Mouse (Mus musculus) brain, embryonic 18.5 days (tissue): ENCODE measurements around the gene Mast3.

ENCODE experiments used
- DNase-seq: peaks from one replicate; pipeline ENCODE4 v3.0.0-alpha.2; 2012; ENCODE audit warnings: low read depth, low spot score

Gene Mast3

DNA sequence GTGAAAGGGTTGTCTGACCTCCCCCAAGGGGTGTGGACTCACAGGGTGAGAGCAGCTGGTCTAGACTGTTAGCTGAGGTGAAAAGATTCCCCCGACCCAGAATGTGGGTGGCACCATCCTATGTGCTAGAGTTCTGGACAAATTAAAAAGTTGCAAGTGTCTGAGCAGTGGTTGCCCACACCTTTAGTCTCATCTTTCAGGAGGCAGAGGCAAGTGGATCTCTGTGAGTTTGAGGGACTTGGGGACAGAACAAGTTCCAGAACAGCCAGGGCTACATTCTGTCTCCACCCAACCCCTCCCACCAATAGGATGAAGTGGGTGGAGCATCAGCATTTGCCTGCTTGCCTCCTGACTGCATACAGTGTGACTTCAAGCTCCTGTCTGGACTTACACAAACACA lies 42.7 kb downstream of the Mast3 start:
- DNase-seq = no peak

GRCm38 (mm10) chr8:70760775-70761406 lies 44.0 kb downstream of the Mast3 start, which contains the start of gene Mpv17l2:
Gene Mpv17l2 (minus strand): TSS chr8:70760946.
- peak; percentile 97 for DNase-seq

GRCm38 (mm10) chr8:70760350-70760749 lies 44.5 kb downstream of the Mast3 start:
- DNase-seq = no peak

DNA sequence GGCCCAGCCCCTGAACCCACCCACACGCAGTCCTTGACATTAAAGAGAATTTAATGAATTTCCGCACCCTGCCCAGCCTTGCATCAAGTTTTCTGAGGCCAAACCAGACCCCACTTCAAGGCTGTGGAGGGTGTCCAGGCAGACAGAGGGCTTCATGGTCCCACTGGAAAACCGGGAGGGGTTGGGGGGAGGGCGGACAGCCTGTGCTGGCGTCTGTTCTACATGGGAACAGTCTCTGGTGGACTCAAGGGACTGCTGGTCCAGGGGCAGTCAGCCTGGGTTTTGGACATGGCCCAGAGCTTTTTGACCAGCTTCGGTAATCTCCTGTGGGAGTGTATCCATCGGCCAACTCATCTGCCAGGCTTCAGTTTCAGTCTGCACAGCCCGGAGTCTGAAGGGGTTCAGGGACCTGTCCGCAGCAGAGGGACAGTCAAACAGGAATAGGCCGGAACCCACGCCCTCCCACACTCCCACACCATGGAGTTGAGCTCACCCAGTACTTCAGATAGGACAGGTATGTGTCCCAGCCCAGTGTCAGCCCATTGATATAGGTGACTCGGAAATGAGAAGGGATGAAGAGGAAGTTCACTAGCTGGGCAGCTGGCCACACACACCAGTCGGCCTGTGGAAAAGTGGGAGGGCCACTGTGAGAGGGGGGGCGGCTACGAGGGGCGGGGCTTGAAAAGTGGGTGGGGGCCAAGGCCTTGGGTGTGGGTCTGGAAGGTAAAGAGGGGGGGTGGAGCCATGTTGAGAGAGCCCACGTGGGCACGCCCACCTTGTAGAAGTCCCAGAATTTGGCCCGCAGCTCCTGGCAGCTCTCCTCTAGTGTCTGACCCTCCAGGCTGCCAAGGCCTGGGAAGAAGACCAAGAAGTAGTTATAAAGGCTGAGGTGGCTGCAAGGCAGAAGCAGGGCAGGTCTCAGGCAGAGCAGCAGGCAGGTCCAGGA lies 46.0 kb downstream of the Mast3 start:
- DNase-seq = no peak

DNA sequence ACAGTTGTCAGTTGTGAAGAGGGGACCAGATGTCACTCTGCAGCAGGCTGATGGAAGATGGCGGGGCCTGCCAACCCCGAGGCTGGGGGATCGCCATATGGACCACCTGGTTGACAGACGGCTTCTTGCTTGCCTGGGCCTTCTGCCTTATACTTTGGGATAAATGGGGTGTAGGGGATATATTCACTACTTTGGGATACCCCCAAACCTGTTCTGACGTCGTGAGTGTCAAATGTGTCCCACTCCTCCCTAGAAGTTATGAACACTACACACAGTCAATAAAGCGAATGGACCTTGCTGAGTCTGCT lies 46.6 kb downstream of the Mast3 start:
- DNase-seq = no peak

DNA sequence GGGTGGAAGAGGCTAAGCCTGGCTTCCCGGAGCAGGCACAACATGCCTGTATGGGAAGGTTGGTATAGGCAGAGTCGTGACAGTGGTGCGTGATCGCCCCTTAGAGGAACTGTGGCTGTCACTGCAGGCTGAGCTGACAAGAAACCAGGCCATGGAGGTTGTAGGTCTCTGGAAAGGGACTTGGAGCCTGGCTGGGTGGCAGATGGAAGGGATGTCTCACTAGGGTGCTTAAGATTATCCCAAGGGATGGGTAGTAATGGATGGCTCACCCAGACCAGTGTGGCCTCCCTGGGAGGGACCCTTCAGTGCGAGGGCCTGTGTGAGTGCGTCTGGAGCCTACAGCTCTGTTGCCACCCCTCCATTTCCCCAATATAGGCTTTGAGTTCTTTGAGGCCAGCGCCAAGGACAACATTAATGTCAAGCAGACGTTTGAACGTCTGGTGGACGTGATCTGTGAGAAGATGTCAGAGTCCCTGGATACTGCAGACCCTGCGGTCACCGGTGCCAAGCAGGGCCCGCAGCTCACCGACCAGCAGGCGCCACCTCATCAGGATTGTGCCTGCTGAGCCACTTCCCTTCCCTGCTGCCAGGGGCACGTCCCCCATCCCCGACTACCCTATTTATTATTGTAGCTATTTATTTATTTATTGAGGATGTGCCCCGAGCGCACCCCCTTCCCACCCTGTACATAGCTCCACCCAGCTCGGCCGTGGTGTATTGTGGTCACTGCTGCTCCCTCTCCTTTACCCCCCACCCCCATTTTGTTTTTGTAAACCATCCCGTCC lies 47.1 kb downstream of the Mast3 start:
- no peak for DNase-seq

DNA sequence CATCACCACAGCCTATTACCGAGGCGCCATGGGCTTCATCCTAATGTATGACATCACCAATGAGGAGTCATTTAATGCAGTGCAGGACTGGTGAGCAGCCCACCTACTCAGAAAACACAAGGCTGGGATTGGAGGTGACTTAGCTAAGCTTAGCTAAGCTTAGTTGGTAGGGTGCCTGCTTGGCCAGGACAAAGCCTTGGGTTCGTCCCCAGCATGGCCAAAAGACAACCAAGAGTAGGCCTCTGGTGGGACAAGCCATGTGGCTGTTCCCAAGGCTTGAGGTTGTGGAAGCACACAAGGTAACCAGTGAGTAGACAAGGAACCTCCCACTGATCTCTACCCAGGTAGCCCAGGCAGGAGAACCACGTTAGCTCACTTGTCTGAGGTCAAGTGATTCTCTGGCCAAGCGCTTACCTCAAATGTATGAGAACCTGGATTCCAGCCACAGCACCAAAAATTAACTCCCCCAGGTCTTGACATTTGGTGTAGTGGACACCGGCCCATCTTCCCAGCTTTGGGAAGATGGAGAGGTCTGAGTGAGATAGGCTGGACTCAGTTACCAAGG lies 48.3 kb downstream of the Mast3 start:
- DNase-seq = no peak

DNA sequence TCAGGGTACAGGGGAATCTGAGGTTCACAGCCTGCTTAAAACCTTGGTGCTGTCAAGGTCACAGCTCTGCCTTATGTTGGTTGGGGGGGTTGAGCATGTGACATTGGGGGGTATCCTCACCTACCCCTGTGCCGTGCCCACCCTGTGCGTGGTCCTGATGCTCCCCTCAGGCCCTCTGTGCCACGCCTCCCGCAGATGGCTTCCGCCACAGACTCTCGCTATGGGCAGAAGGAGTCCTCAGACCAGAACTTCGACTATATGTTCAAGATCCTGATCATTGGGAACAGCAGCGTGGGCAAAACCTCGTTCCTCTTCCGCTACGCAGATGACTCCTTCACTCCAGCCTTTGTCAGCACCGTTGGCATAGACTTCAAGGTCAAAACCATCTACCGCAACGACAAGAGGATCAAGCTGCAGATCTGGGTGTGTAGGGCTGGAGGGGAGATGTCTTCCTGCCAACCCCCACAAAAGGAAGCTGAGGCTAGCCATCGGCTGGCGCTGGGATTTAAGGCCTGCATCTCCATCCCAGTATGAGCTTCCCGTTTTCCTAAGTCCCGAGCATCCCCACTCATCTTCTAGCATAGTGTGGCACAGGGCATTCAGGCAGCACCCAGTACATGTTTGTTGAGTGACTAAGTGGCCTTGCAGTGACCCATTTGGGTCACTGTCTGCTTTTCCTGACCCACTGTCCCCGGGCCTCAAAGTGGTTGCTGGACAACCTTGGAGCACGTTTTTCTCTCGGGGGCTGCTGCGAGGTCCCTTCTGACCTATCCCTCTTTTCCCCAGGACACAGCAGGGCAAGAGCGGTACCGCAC lies 49.0 kb downstream of the Mast3 start:
- DNase-seq = no peak

DNA sequence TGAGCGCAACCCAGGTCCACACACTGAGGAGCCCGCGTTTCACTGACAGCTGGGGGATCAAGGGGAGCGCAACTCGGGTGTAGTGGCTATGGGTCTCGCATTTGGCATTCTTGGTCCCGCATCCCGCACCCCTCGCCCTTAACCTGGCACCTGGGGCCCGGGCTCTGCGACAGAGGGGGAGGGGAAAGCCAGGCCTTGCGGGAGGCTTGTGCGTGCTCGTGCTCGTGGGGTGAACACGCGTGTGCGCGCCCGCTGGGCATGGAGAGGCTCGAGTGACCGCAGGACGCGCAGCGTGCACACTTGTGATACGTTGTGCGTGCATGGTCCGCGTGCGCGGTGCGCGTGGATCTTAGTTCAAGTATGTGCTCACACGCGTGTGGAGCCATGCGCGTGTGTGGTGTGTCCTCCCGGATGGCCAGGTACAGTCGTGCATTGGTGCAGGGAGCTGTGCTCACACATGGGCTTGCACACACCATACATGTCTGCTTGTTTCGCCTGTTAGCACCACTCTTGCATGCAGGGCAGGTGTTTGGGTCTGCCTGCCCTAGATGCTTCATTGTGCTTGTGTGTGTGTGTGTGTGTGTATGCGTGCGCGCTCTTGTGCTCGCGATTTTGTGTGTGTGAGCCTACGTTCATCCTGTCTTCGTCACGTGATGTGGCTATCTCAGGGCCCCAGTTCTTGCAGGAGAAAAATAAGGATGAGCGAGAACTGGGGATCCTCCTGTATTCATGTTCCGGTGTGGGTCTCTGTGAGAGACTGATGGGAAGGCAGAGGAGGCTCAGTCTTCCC lies 49.8 kb downstream of the Mast3 start:
- peak; percentile 57 for DNase-seq

DNA sequence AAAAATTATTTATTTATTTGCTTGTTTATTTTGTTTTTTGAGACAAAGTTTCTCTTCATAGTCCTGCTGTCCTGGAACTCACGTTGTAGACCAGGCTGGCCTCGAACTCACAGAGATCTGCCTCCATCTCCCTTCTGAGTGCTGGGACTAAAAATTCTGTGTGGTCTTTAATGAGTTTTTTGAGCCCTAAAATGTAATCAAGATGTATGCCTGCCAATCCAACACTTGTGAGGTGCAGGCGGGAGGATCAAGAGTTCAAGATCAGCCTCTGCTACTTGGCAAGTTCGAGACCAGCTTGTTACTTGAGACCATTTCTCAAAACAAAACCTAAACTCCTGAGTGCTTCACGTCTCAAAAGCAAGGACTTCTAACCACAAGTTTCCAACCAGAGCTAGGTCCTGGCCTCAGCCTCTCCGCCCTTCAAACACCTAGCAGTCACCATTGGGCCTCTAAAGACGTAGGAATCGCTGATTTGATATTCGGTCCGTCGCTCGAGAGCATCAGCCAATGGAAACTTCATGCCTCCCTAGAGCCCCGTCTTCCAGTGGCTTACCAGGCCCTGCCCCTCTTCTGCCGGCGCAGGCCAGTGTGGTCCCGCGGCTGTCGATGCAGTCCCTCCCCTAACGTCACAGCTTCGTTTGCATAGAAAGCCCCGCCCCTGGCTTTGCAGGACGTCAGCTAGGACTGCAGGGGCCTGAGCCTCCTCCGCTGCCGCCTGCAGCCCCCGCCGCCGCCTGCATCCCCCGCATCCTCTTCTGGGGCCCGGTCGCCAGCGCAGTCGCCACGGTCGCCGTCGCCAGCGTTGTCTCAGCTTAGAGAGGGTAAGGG lies 50.6 kb downstream of the Mast3 start, which contains the start of gene Rab3a:
Gene Rab3a (plus strand): TSS at position 637 of the 828 bp plus-strand sequence.
- peak; percentile 96 for DNase-seq

DNA sequence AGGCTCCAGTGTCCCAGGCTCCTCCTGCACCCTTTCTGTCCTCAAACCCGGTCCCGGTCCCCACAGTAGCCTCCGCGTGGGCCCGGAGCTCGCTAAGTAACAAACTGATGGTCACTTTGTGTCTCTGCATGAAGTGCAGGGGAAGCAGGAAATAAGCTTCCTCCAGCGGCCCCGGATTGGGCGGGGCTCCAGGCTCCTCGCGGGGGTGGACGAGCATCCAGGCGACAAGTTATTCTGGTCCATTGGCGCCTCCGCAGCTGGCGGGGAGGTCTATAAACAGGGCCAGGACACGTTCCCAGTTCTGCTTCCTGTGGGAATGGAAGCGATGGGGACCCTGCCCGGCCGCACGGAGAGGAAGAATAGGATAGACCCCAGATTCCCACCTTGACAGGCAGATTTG lies 51.7 kb downstream of the Mast3 start:
- DNase-seq = no peak

DNA sequence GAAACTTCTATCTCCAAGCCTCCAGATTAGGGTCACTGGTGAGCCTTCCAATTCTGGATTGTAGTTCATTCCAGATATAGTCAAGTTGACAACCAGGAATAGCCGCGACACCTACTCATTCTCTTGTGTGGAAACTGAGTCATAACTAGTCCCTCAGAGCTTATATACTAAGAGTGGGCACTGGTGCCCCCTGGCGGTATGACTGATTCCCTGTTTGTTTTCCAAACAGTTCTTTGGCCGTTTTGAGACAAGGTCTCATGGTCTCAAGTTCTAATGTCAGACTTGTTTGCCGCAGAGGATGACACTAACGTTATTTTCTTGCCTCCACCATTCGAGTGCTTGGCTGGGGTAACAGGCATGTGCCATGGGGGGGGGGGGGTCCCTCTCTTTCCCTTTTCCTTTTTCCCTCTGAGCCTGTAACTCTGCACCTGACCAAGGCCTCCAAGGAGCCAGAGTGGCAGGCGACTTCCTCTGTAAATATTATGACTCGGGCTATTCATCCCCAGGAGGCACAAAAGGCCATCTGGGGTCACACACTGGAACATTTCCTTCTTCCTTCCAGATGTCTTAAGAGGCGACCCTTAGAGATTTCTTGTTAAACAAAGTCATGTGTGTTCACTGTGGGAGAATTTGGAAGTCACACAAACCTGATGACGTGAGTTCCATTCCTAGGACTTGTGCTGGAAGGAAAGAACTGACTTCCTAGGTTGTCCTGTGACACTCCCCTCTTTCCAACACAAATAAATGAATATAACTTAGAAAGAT lies 52.7 kb downstream of the Mast3 start:
- no peak for DNase-seq

- DNase-seq = no peak
These were observed 54.6 kb downstream of the Mast3 start for GRCm38 (mm10) chr8:70750128-70750680.

GRCm38 (mm10) chr8:70749097-70749674 lies 55.7 kb downstream of the Mast3 start:
- no peak for DNase-seq

DNA sequence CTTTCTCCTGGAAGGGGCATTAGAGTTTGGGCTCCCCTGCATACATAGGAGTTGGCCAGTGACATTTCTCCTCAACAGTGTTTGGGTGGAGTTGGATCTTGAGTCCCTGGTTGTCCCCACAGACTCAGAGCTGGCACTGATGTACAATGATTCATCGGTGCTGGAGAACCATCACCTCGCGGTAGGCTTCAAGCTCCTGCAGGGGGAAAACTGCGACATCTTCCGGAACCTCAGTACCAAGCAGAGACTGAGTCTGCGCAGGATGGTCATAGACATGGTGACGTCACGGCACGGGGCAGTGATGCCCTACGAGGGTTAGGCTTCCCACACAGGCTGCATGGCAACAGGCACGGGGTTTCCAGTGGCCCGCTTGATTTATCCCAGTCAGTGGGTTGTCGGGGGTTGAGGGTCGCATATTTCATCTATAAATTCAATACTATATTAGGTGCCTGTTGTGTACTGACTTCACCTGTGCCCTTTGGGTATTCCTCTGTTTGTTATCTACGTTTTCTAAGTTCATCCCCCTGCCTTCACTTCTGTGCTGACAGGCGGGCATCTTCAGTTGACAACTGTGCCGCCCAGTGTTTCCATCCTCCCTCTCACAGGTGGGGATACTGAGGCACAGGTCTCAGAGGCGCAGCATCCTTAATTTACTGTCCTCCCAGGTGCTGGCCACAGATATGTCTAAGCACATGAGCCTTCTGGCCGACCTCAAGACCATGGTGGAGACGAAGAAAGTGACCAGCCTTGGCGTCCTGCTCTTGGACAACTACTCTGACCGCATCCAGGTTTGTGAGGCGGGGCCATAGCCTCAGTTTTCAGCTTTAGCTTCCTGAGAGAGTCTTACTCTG lies 56.4 kb downstream of the Mast3 start:
- no peak for DNase-seq

GRCm38 (mm10) chr8:70747211-70747890 lies 57.5 kb downstream of the Mast3 start:
- no peak for DNase-seq
